Mouse (Mus musculus): ENCODE measurements around the gene Slc35b4.

The Slc35b4 gene

GRCm38 (mm10) chr6:34116838-34117478 lies 60.0 kb downstream of the Slc35b4 start:
- no peak for DNase-seq

GRCm38 (mm10) chr6:34111406-34111805 lies 65.5 kb downstream of the Slc35b4 start:
- DNase-seq, result no peak

GRCm38 (mm10) chr6:34110571-34110970 lies 66.3 kb downstream of the Slc35b4 start:
- no peak for DNase-seq

Data from liver (tissue).